Mouse (Mus musculus) left cerebral cortex, adult 9 months (tissue): ENCODE results near the gene Gm11213.

Source experiments
- DNase-seq, 2 experiments: peaks; one replicate each; pipeline ENCODE4 v3.0.0; 2022; ENCODE audit warnings: low spot score in 2 of 2

Gm11213 gene

DNA sequence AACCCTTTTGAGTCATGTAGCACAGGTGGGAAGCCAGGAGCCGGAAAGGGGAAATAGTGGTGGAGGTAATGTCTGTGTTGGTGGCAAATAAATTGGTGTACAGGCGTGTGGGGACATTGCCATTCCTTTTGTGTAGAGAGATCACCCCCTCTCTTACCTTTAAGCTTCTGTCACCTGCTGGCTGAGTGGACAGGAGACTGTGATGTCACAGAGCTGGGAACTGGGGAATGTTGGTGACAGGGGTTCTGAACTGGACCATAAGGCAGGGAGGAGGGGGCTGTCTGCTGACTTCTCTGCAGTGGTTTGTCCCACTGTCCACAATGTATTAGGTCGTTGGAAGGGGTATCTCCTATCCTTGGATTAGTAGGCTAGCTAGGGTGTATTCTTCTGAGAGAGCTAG is at the start of gene Gm11213:
Gene Gm11213, minus strand, starts transcription at position 317 of the 400 bp plus-strand sequence.
- DNase-seq = no peak

GRCm38 (mm10) chr4:63654381-63654780 is 49.3 kb upstream of the Gm11213 start:
- no peak for DNase-seq

GRCm38 (mm10) chr4:63643956-63644726 is 39.1 kb upstream of the Gm11213 start:
- no peak for DNase-seq

GRCm38 (mm10) chr4:63639842-63640241 is 34.8 kb upstream of the Gm11213 start:
- no peak for DNase-seq

DNA sequence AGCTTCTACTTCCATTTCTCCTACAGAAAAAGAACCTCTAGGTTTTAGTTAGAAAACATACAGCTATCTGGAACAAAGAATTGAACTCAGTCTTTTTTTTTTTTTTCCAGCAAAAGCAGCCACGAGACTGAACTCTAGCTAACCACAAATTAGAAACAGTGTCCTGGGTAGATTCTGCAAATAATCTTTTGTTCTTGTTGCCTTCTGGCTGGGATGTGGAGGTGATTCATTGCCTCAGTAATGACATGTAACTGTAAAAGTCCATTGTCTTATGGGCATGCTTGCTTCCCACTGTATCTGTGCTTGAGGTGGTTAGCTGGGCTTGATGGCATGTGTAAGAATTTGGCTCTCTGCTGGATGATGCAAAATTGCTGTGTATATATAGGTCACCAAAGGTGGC is 33.5 kb upstream of the Gm11213 start:
- no peak for DNase-seq

GRCm38 (mm10) chr4:63633181-63633580 is 28.1 kb upstream of the Gm11213 start:
- DNase-seq = no peak

- no peak for DNase-seq
Observed at GRCm38 (mm10) chr4:63627111-63627510, 22.1 kb upstream of the Gm11213 start.

DNA sequence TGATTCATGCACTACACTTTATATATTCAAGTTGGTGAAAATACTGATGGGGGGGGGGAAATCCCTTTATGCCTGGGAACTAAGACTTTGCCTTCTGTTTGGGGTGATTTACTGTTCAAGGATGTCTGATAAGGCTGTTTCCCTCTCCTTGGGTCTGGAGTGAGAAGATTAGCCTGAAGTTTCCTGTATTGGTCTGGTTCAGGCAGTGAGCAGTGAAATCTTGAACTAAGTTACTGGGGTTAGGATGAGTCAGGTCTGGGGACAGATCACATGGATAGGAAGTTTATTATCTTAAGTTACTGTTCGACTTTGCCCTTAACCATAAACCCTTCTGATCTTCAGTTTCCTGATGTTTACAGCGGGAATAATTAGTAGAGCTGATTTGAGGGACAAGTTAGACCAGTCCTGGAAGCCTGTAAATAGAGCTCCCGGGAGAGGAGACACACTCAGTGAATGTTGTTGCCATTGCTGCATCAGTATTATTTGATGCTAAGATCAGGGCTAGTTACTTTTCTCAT is 20.6 kb upstream of the Gm11213 start:
- DNase-seq = no peak

DNA sequence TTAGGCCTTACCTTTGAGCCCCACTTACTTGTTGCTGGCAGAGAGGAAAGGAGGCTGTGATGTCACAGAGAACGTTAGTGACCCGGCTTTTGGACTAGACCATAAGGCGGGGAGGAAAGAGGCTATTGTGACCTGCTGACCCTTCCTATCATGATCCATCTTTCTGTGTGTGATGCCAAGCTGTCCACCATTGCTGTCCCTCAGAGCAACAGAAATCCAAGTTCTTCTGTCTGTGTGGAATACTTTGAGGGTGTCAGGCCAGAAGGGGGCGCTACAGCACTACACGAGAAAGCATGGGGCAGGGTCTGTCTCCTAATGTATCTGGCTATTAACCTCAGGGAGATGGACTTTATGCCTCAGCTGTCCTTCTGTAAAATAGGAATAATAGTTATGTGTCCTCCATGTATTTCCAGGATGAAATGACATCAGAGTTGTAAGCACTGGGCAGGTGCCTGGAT is 17.3 kb upstream of the Gm11213 start, which contains the start of gene Tex48:
Gene Tex48, minus strand, starts transcription at position 51 of the 458 bp plus-strand sequence.
- DNase-seq = no peak

DNA sequence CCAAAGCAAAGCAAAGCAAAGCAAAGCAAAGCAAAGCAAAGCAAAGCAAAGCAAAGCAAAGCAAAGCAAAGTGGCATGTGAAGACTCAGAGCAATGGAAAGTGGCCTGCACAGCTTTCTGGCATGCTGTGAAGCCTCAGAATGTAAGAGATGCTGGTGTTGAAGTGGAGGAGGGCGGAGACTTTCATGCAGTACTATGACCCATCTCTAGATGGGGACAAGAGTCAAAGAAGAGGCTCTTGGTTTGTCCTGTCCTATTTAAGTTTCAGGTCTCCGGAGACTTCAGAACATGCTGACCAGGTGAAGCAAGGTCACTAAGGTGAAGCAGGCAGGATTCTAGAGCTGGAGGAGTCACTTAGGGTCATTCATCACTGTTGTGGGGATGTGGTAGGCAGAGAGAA is 16.8 kb upstream of the Gm11213 start:
- DNase-seq = no peak

DNA sequence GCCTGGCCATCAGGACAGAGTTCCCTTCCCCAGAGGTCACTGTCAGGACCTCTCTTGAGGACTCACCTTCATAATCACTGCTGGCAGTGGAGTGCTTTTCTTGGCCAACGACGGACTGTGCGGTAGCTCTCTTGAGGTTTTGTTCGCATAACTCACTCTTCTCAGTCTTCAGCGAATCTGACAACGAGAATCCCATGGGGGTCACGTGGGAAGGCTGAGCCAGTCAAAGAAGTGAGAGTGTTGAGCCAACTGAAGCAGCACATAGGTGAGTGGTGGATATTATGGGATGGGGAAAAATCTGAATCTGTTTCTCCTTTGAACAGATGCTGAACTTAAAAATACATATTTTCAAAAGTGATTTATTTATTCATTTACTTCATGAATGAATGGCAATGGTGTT is 3.3 kb upstream of the Gm11213 start:
- DNase-seq = no peak

GRCm38 (mm10) chr4:63605968-63606367 is 907 bp upstream of the Gm11213 start:
- no peak for DNase-seq

GRCm38 (mm10) chr4:63605545-63605944 is 484 bp upstream of the Gm11213 start:
- no peak for DNase-seq

DNA sequence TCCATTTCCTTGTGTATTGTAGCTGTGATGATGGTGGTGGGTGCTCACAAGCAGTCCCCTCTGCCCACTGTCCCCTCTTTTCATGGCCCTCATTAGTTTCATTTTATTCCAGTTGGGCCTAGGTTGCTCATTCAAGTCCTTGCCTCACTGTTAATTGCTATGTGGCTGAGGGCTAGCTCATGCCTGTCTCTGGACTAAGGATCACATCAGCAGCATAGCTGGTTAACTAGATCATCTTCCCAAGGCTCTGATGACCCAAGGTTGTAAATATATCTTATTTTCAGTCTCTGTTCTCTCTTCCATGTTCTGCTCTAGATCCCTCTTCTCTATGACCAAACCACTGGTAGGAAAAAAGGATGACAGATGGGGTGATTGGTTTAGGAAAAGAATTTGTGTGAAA is 3.8 kb downstream of the Gm11213 start:
- DNase-seq = no peak

DNA sequence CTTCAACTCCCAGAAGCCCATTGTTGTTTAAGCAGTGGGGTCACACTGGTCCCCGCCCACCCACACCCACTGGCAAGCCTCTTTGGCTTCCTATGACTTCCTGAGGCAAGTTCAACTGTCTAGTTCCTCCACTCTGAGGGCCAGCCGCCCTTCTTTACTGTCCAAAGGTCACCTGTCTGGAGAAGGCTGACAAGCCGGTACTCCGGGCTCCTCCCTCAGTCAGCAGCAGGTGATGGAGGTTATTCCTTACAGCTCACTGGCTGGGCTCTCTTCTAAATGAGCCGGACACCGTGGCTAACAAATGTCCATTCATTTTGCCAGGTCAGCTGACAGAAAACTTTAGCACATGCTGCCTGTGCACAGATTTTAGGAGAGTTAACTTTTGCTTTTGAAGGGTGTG is 4.3 kb downstream of the Gm11213 start:
- no peak for DNase-seq

DNA sequence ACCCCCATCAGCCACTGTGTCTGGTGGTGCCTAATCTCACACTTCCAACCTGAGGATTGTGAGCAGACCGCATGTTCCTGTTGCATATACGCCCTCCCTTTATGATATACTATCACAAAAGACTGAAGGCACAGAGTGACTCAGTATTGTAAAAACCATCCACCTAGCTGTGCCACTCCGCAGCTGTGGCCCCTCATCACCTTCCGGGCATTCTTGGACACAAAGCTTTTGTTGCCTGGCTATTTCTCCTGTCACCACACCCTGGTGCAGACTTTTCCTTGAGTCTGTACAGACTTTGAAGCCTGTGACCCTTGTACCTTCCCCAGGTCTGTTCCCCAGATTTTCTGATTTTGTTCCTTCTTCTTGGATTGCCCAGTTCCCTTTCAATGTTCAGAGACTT is 9.1 kb downstream of the Gm11213 start:
- DNase-seq = no peak

- DNase-seq = no peak
Observed at GRCm38 (mm10) chr4:63595259-63595658, 9.8 kb downstream of the Gm11213 start.

DNA sequence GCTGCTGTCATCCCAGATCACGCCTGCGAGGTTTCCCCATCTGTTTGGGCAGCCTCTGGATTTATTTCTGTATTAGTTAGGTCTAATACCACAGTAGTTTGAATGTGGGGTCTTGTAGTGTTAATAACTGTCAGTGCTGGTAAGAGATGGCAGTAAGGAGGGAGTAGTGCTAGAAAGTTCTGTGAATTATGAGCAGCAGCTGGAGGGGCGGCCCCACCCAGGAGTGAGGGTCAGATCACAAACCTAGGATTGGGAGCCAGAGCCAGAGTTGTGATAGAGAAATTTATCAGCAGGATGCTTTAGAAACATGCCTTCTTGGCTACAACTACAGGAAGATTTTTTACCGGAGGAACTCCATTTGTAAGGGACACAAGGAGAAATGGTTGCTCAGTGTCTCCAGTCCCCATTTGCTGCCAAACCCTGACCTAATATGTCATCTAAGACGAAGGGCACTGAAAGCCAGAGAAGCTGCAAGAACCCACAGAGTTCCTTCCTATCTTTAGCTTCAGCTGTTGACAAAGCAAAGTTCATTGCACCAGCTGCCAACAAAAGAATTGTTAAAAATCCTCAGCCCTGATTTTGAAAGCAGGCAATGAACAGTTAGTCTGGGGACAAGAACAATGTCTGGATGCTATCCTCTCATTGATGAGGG is 10.5 kb downstream of the Gm11213 start:
- DNase-seq = no peak

GRCm38 (mm10) chr4:63590538-63590937 is 14.5 kb downstream of the Gm11213 start:
- DNase-seq = no peak

GRCm38 (mm10) chr4:63589987-63590386 is 15.1 kb downstream of the Gm11213 start:
- no peak for DNase-seq

- no peak for DNase-seq
Observed at GRCm38 (mm10) chr4:63586240-63586639, 18.8 kb downstream of the Gm11213 start.

DNA sequence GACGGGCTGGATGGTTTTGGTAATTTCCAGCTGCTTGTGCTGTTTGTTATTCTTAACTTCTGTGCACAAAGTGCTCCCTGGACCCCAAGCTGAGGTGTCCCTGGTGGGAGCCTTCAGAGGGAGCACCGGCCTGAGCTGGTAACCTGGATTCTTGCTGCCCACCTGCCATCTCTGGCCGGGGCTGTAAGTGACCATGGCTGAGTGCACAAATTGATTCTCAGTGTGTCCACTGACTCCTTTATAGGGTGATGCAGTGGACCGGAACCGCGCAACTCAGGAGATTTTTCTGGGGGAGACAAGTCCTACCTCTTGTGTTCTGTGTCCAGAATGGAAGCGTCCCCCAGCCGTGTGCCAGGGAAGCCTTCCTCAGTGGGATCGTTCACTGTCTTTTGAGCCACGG is 19.8 kb downstream of the Gm11213 start:
- DNase-seq = no peak

DNA sequence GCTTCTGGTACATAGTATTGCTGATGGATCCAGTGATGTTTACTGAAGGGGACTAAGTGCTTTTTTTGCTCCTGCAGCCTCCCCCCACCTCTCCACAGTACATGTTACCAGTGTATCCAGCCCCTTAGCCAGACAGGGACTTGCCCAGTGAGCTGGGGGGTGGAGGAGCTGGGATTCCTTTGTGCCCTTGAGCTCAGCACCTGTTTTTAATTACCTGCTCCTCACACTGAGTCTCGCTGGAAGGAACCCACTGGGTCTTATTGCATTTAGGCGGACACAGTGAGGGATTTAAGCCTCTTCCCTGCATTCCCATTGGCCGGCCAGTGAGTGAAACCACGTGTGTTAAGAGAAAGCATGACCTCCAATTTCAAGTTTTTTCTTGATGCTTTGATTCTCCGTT is 22.5 kb downstream of the Gm11213 start:
- no peak for DNase-seq
